Mouse (Mus musculus): ENCODE data around the gene Slc38a1. TPM values are rescaled to one million over a fixed set of nuclear protein-coding genes. Genes with fewer than 3 reads are reported as not detected.

Gene Slc38a1
- total and polyA plus RNA-seq, 3 experiments, result 0.03 TPM; not detected in 2

GRCm38 (mm10) chr15:96566850-96567271, 75.9 kb downstream of the Slc38a1 start:
- Histone ChIP-seq H3K4me1 (ENCODE audit: control insufficient read depth in 1 of 2, insufficient read depth in 2 of 2, low read length in 2 of 2) (no peaks in the 10 kb centered on the region), H3K9ac (ENCODE audit: control insufficient read depth, low read depth, low read length, poor library complexity, severe bottlenecking) (no peak overlapping the region), H3K36me3 (ENCODE audit: control insufficient read depth in 1 of 2, insufficient read depth in 2 of 2, low read length in 2 of 2) (no peaks in the 10 kb centered on the region), H3K27ac (ENCODE audit: control insufficient read depth, low read depth, low read length) (no peak overlapping the region), H3K4me3 (ENCODE audit: control insufficient read depth in 1 of 2, insufficient read depth in 1 of 2, low read depth in 2 of 2, low read length in 2 of 2) (no peak overlapping the region), H3K79me2 (ENCODE audit: control insufficient read depth, insufficient read depth, low read length, poor library complexity) (no peaks in the 10 kb centered on the region), H3K27me3 (ENCODE audit: control insufficient read depth in 1 of 2, insufficient read depth in 2 of 2, low read length in 2 of 2) (no peaks in the 10 kb centered on the region; a peak in 1 of 4 replicates), H3K9me3 (replicated peaks; ENCODE audit: insufficient read depth, low read length) (no peaks in the 10 kb centered on the region)
- TF ChIP-seq CHD2 (IDR thresholded peaks at IDR 0.05; ENCODE audit: low read length), result no peak
- TF ChIP-seq POLR2A (IDR thresholded peaks at IDR 0.05; ENCODE audit: control insufficient read depth in 1 of 2, insufficient read depth in 1 of 2, low read depth in 1 of 2, low read length in 2 of 2, poor library complexity in 1 of 2), result no peak
- no peak for TF ChIP-seq MAZ (IDR thresholded peaks at IDR 0.05; ENCODE audit: low read depth, low read length)
- no peak for TF ChIP-seq ZNF384 (IDR thresholded peaks at IDR 0.05; ENCODE audit: low read depth, low read length)
- TF ChIP-seq RAD21 (IDR thresholded peaks at IDR 0.05; ENCODE audit: low read depth, low read length), result no peak
- no peak for TF ChIP-seq MAX (IDR thresholded peaks at IDR 0.05; ENCODE audit: low read length)
- no peak for TF ChIP-seq SIN3A (IDR thresholded peaks at IDR 0.05; ENCODE audit: low read length)
- no peak for TF ChIP-seq ZKSCAN1 (IDR thresholded peaks at IDR 0.05; ENCODE audit: low read depth, low read length)
- TF ChIP-seq NELFE (IDR thresholded peaks at IDR 0.05; ENCODE audit: low read depth, low read length), result no peak
- TF ChIP-seq HCFC1 (IDR thresholded peaks at IDR 0.05; ENCODE audit: low read depth, low read length), result no peak
- no peak for TF ChIP-seq MEF2A (IDR thresholded peaks at IDR 0.05; ENCODE audit: extremely low read depth, insufficient replicate concordance, low read depth, low read length, poor library complexity, severe bottlenecking)
- no peak for TF ChIP-seq TCF12 (IDR thresholded peaks at IDR 0.05; ENCODE audit: low read depth, low read length)
- no peak for TF ChIP-seq UBTF (IDR thresholded peaks at IDR 0.05; ENCODE audit: borderline replicate concordance, insufficient read depth, low read depth, low read length)
- no peak for TF ChIP-seq CHD1 (IDR thresholded peaks at IDR 0.05; ENCODE audit: low read depth, low read length)
- no peak for TF ChIP-seq SMC3 (IDR thresholded peaks at IDR 0.05; ENCODE audit: low read depth, low read length)
- DNase-seq (ENCODE audit: low read depth, low spot score), result no peak

GRCm38 (mm10) chr15:96563852-96564251, 78.9 kb downstream of the Slc38a1 start:
- Histone ChIP-seq H3K4me1 (ENCODE audit: control insufficient read depth in 1 of 2, insufficient read depth in 2 of 2, low read length in 2 of 2) (no peaks in the 10 kb centered on the region), H3K9me3 (replicated peaks; ENCODE audit: insufficient read depth, low read length) (no peaks in the 10 kb centered on the region), H3K4me3 (ENCODE audit: control insufficient read depth in 1 of 2, insufficient read depth in 1 of 2, low read depth in 2 of 2, low read length in 2 of 2) (no peak overlapping the region), H3K36me3 (ENCODE audit: control insufficient read depth in 1 of 2, insufficient read depth in 2 of 2, low read length in 2 of 2) (no peaks in the 10 kb centered on the region), H3K27ac (ENCODE audit: control insufficient read depth, low read depth, low read length) (no peak overlapping the region), H3K79me2 (ENCODE audit: control insufficient read depth, insufficient read depth, low read length, poor library complexity) (no peaks in the 10 kb centered on the region), H3K27me3 (ENCODE audit: control insufficient read depth in 1 of 2, insufficient read depth in 2 of 2, low read length in 2 of 2) (no peaks in the 10 kb centered on the region; a peak in 1 of 4 replicates), H3K9ac (ENCODE audit: control insufficient read depth, low read depth, low read length, poor library complexity, severe bottlenecking) (no peak overlapping the region)
- DNase-seq (ENCODE audit: low read depth, low spot score), result no peak
- TF ChIP-seq RAD21 (IDR thresholded peaks at IDR 0.05; ENCODE audit: low read depth, low read length), result no peak
- no peak for TF ChIP-seq TCF12 (IDR thresholded peaks at IDR 0.05; ENCODE audit: low read depth, low read length)
- no peak for TF ChIP-seq ELF1 (IDR thresholded peaks at IDR 0.05; ENCODE audit: low read depth, low read length)
- no peak for TF ChIP-seq ZKSCAN1 (IDR thresholded peaks at IDR 0.05; ENCODE audit: low read depth, low read length)
- TF ChIP-seq E2F4 (IDR thresholded peaks at IDR 0.05; ENCODE audit: borderline replicate concordance, low read depth, low read length), result no peak
- no peak for TF ChIP-seq MYB (IDR thresholded peaks at IDR 0.05; ENCODE audit: low read depth, low read length)
- TF ChIP-seq JUND (IDR thresholded peaks at IDR 0.05; ENCODE audit: low read depth, low read length), result no peak
- TF ChIP-seq GATA1 (IDR thresholded peaks at IDR 0.05; ENCODE audit: low read depth, low read length), result no peak

All from MEL (cell line).